12 mouse cellular contexts compared by ENCODE assay signal in genomic region chr2:154538310-154538709, GRCm38 (mm10). TPM values are rescaled to one million over a fixed set of nuclear protein-coding genes. Genes with fewer than 3 reads are reported as not detected.
DNase-seq lines count a peak whose midpoint lies in the region; ATAC-seq lines count a peak whose summit lies in the region.
"Had no signal": no experiment of that assay in that cellular context is flagged by ENCODE, and none has a peak within 500 bp of the region (broad histone marks: within the 10 kb centered on the region; RNA-seq: fewer than 3 reads in every experiment).

No protein-coding gene starts in this region.

- peaks cover 4% of the 10 kb centered on the region; the same call in 1 of the 2 replicates for H3K4me1 ChIP-seq in midbrain, embryonic 12.5 days
- H3K4me1 ChIP-seq in midbrain, embryonic 16.5 days (ENCODE audit: control insufficient read depth, insufficient read depth, low read length) = peaks cover 5% of the 10 kb centered on the region; the same call in 1 of the 2 replicates
- H3K4me1 ChIP-seq: embryonic facial prominence, embryonic 12.5 days had no signal

- H3K27ac ChIP-seq in midbrain, embryonic 12.5 days (replicated peaks) = peak overlapping the region; percentile 50
- no peak overlapping the region; the same call in 1 of the 2 replicates for H3K27ac ChIP-seq in midbrain, embryonic 16.5 days (ENCODE audit: low read length)
- H3K27ac ChIP-seq: embryonic facial prominence, embryonic 12.5 days; macrophage had no signal

- no peak overlapping the region for H3K4me2 ChIP-seq in midbrain, embryonic 12.5 days (replicated peaks)
- no peak overlapping the region for H3K4me2 ChIP-seq in midbrain, embryonic 16.5 days (ENCODE audit: low read length)
- H3K4me2 ChIP-seq: embryonic facial prominence, embryonic 12.5 days had no signal

- WGBS in midbrain, embryonic 12.5 days = 69% methylated on average over 2 of the region's 2 CpGs
- WGBS in midbrain, embryonic 16.5 days = 41% methylated on average over 2 of the region's 2 CpGs

- H3K36me3 ChIP-seq in midbrain, embryonic 12.5 days = peaks cover 43% of the 10 kb centered on the region
- peaks cover 6% of the 10 kb centered on the region for H3K36me3 ChIP-seq in midbrain, embryonic 16.5 days (ENCODE audit: control insufficient read depth, insufficient read depth, low read length)

- DNase-seq in heart, adult 18-20 months = peak; percentile 40 to 67
- no peak for DNase-seq in heart, postnatal 4 days
- peak; percentile 36 to 55 for DNase-seq in cerebellum, postnatal 36 days
- DNase-seq in left cerebral cortex, postnatal 36 days (ENCODE audit: low spot score in 2 of 2) = peak; percentile 68 to 71
- no peak for DNase-seq in urinary bladder, postnatal 4 days (ENCODE audit: low spot score in 2 of 2)
- no peak for DNase-seq in urinary bladder, adult 18-20 months (ENCODE audit: low spot score in 2 of 2)
- DNase-seq: thymus, postnatal 4 days had no signal

- intact Hi-C loops in left cerebral cortex, postnatal 36 days (cut with DNase I) = loop anchor here (10.0 kb wide), 1 partner anchor 64 kb away; no protein-coding TSS in a partner anchor

- H3K27me3 ChIP-seq in midbrain, embryonic 12.5 days = no peaks in the 10 kb centered on the region
- H3K27me3 ChIP-seq in midbrain, embryonic 16.5 days (ENCODE audit: control insufficient read depth, insufficient read depth, low read depth, low read length) = no peaks in the 10 kb centered on the region
- H3K27me3 ChIP-seq: embryonic facial prominence, embryonic 12.5 days had no signal

- H3K9me3 ChIP-seq in midbrain, embryonic 12.5 days = no peaks in the 10 kb centered on the region
- H3K9me3 ChIP-seq in midbrain, embryonic 16.5 days (replicated peaks; ENCODE audit: control insufficient read depth, low read length, poor library complexity, severe bottlenecking) = no peaks in the 10 kb centered on the region
- H3K9me3 ChIP-seq: embryonic facial prominence, embryonic 12.5 days had no signal

- H3K9ac ChIP-seq in midbrain, embryonic 12.5 days (replicated peaks) = no peak overlapping the region
- H3K9ac ChIP-seq in midbrain, embryonic 16.5 days (ENCODE audit: low read depth, low read length) = no peak overlapping the region
- H3K9ac ChIP-seq: embryonic facial prominence, embryonic 12.5 days had no signal

- no peak overlapping the region for H3K4me3 ChIP-seq in midbrain, embryonic 12.5 days
- H3K4me3 ChIP-seq in midbrain, embryonic 16.5 days (ENCODE audit: low read depth, low read length) = no peak overlapping the region
- H3K4me3 ChIP-seq: embryonic facial prominence, embryonic 12.5 days had no signal

- no peak for ATAC-seq in midbrain, embryonic 12.5 days (ENCODE audit: low FRiP score, low read depth)
- no peak for ATAC-seq in midbrain, embryonic 16.5 days

RNA-seq across cellular contexts. Expression of gene 1700003F12Rik, which starts 8.6 kb away (rescaled TPM):
- not detected for total RNA-seq in heart, adult 18-20 months (2021)
- under 1 TPM in 1 of 2 experiments, not detected in 1; 0.81 TPM for total RNA-seq in heart, postnatal 4 days (2021)
- polyA plus RNA-seq in midbrain, embryonic 12.5 days (2016; fragmentation: Nextera tagmentation; extraction: Ambion mirVana) = 2.2 and 3.3 TPM in 2 replicates
- 1.9 and 2.3 TPM in 2 replicates for polyA plus RNA-seq in midbrain, embryonic 16.5 days (2015; fragmentation: Nextera tagmentation; extraction: Ambion mirVana)
- 1 to 10 TPM in 1 of 2 experiments, under 1 TPM in 1; 0.49 to 1.2 TPM for total RNA-seq in left cerebral cortex, postnatal 36 days (2021)

RNA-seq across cellular contexts. Expression of gene Actl10, which starts 13.3 kb away (rescaled TPM):
- not detected for total RNA-seq in heart, adult 18-20 months (2021)
- under 1 TPM in 1 of 2 experiments, not detected in 1; 0.17 TPM for total RNA-seq in heart, postnatal 4 days (2021)
- 0.60 and 1.1 TPM in 2 replicates for polyA plus RNA-seq in midbrain, embryonic 12.5 days (2016; fragmentation: Nextera tagmentation; extraction: Ambion mirVana)
- polyA plus RNA-seq in midbrain, embryonic 16.5 days (2015; fragmentation: Nextera tagmentation; extraction: Ambion mirVana) = 0.19 and 0.44 TPM in 2 replicates
- total RNA-seq in left cerebral cortex, postnatal 36 days (2021) = not detected
- polyA plus RNA-seq: heart, embryonic 14.5 days; macrophage had no signal

RNA-seq across cellular contexts. Expression of gene Necab3, which starts 20.4 kb away (rescaled TPM):
- under 1 TPM in 1 of 2 experiments, not detected in 1; 0.27 TPM for total RNA-seq in heart, adult 18-20 months (2021)
- 1 to 10 TPM in 1 of 2 experiments, under 1 TPM in 1; 0.81 to 1.8 TPM for total RNA-seq in heart, postnatal 4 days (2021)
- polyA plus RNA-seq in midbrain, embryonic 12.5 days (2016; fragmentation: Nextera tagmentation; extraction: Ambion mirVana) = 11.9 and 12.3 TPM in 2 replicates
- polyA plus RNA-seq in midbrain, embryonic 16.5 days (2015; fragmentation: Nextera tagmentation; extraction: Ambion mirVana) = 18.5 and 19.9 TPM in 2 replicates
- 10 to 100 TPM; 88.7 to 95.3 TPM for total RNA-seq in left cerebral cortex, postnatal 36 days (2021)

RNA-seq across cellular contexts. Expression of gene E2f1, which starts 31.4 kb away (rescaled TPM):
- total RNA-seq in heart, adult 18-20 months (2021) = under 1 TPM; 0.57 to 0.77 TPM
- 10 to 100 TPM; 32.3 to 35.6 TPM for total RNA-seq in heart, postnatal 4 days (2021)
- polyA plus RNA-seq in midbrain, embryonic 12.5 days (2016; fragmentation: Nextera tagmentation; extraction: Ambion mirVana) = 36.0 and 41.1 TPM in 2 replicates
- 3.2 and 4.2 TPM in 2 replicates for polyA plus RNA-seq in midbrain, embryonic 16.5 days (2015; fragmentation: Nextera tagmentation; extraction: Ambion mirVana)
- 10 to 100 TPM; 10.2 to 14.6 TPM for total RNA-seq in left cerebral cortex, postnatal 36 days (2021)

Comparison
In these comparisons a context has a peak if more than half of its experiments do, and no peak if none do; other contexts are left out.
1. DNase-seq: peak in heart, adult 18-20 months (2 of 2), cerebellum, postnatal 36 days (2 of 2) and left cerebral cortex, postnatal 36 days (2 of 2); none in heart, postnatal 4 days (single experiment), urinary bladder, postnatal 4 days (0 of 2) and urinary bladder, adult 18-20 months (0 of 2).
2. RNA of gene Necab3, which starts 20.4 kb away (total RNA-seq): 88.7 to 95.3 TPM in left cerebral cortex, postnatal 36 days; 0.81 to 1.8 TPM in heart, postnatal 4 days and 0.27 TPM in heart, adult 18-20 months; every median in the first group is over 10 times any median in the second.